Comparison of ENCODE assay signal across 15 mouse cellular contexts in the genomic region with DNA sequence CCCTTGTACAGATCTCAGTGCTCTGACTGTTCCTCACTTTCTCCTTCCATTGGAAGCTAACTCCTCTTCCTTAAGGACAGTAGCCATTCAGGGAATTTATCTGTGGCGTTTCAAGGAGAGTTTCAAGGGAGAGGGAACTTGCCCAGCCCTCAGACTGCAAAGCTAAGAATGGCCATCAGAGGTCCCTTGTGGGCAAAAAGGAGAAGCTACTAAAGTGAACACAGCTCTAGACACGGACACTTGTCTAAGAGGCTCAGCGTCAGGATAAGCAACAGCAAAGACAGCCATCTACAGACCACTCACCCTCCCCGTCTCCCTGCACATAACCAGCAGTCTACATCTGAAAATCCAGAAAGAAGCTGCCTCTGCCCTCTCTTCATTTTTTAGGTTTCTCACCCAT. TPM values are rescaled to one million over a fixed set of nuclear protein-coding genes. Genes with fewer than 3 reads are reported as not detected.
DNase-seq lines count a peak whose midpoint lies in the region; ATAC-seq and TF ChIP-seq lines count a peak whose summit lies in the region.
"Had no signal": no experiment of that assay in that cellular context is flagged by ENCODE, and none has a peak within 500 bp of the region (broad histone marks: within the 10 kb centered on the region; RNA-seq: fewer than 3 reads in every experiment).

No protein-coding gene starts in this region.

- no peaks in the 10 kb centered on the region for H3K4me1 ChIP-seq in heart, adult 2 months (ENCODE audit: control insufficient read depth, insufficient read depth, low read length)
- H3K4me1 ChIP-seq in midbrain, postnatal 0 days (ENCODE audit: insufficient read depth, low read length), result no peaks in the 10 kb centered on the region
- H3K4me1 ChIP-seq in midbrain, embryonic 13.5 days (replicated peaks), result no peaks in the 10 kb centered on the region
- H3K4me1 ChIP-seq: forebrain, embryonic 15.5 days; liver, embryonic 13.5 days; midbrain, embryonic 10.5 days; stomach, embryonic 15.5 days had no signal

- H3K9me3 ChIP-seq in midbrain, postnatal 0 days (ENCODE audit: low read length), result no peaks in the 10 kb centered on the region
- no peaks in the 10 kb centered on the region for H3K9me3 ChIP-seq in midbrain, embryonic 13.5 days
- H3K9me3 ChIP-seq: forebrain, embryonic 15.5 days; liver, embryonic 13.5 days; midbrain, embryonic 10.5 days; stomach, embryonic 15.5 days had no signal

- WGBS in heart, adult 2 months, result 29% methylated on average over 4 of the region's 4 CpGs
- WGBS in midbrain, postnatal 0 days, result 42% methylated on average over 4 of the region's 4 CpGs
- WGBS in midbrain, embryonic 13.5 days, result 38% methylated on average over 4 of the region's 4 CpGs

- H3K4me3 ChIP-seq in heart, adult 2 months, result no peak overlapping the region
- no peak overlapping the region for H3K4me3 ChIP-seq in midbrain, postnatal 0 days (ENCODE audit: low read depth, low read length)
- H3K4me3 ChIP-seq in midbrain, embryonic 13.5 days (replicated peaks), result no peak overlapping the region
- H3K4me3 ChIP-seq: forebrain, embryonic 15.5 days; liver, embryonic 13.5 days; midbrain, embryonic 10.5 days; stomach, embryonic 15.5 days had no signal

- TF ChIP-seq POLR2A in heart, adult 2 months (IDR thresholded peaks at IDR 0.05; ENCODE audit: insufficient read depth, low read depth, low read length), result no peak

- H3K36me3 ChIP-seq in heart, adult 2 months (ENCODE audit: control insufficient read depth, insufficient read depth, low read length), result no peaks in the 10 kb centered on the region
- H3K36me3 ChIP-seq in midbrain, postnatal 0 days (ENCODE audit: insufficient read depth, low read length), result no peaks in the 10 kb centered on the region
- H3K36me3 ChIP-seq in midbrain, embryonic 13.5 days, result no peaks in the 10 kb centered on the region
- H3K36me3 ChIP-seq: forebrain, embryonic 15.5 days; liver, embryonic 13.5 days; midbrain, embryonic 10.5 days; stomach, embryonic 15.5 days had no signal

- DNase-seq in heart, adult 2 months, result no peak
- no peak for DNase-seq in heart, postnatal 10 days
- DNase-seq in midbrain, postnatal 0 days (ENCODE audit: low spot score), result peak; percentile 20
- peak; percentile 4 for DNase-seq in WW6 (ENCODE audit: low read depth, low spot score)
- DNase-seq in adrenal gland, postnatal 4 days (ENCODE audit: low spot score in 2 of 2), result no peak
- no peak for DNase-seq in urinary bladder, postnatal 4 days (ENCODE audit: low spot score in 2 of 2)
- DNase-seq: liver, embryonic 13.5 days had no signal

- no peak overlapping the region for H3K9ac ChIP-seq in heart, adult 2 months (ENCODE audit: low read depth, low read length)
- no peak overlapping the region for H3K9ac ChIP-seq in midbrain, postnatal 0 days (replicated peaks; ENCODE audit: low read length, poor library complexity, severe bottlenecking)
- H3K9ac ChIP-seq in midbrain, embryonic 13.5 days (replicated peaks), result no peak overlapping the region
- H3K9ac ChIP-seq: forebrain, embryonic 15.5 days; liver, embryonic 13.5 days; stomach, embryonic 15.5 days had no signal

- TF ChIP-seq EP300 in heart, adult 2 months (IDR thresholded peaks at IDR 0.05; ENCODE audit: insufficient read depth, low read depth, low read length), result no peak

- no peak overlapping the region for H3K4me2 ChIP-seq in midbrain, postnatal 0 days (ENCODE audit: low read depth, low read length, poor library complexity, severe bottlenecking)
- no peak overlapping the region for H3K4me2 ChIP-seq in midbrain, embryonic 13.5 days (replicated peaks)
- H3K4me2 ChIP-seq: forebrain, embryonic 15.5 days; liver, embryonic 13.5 days; stomach, embryonic 15.5 days had no signal

- no peaks in the 10 kb centered on the region for H3K27me3 ChIP-seq in heart, adult 2 months (ENCODE audit: control insufficient read depth, insufficient read depth, low read length)
- no peaks in the 10 kb centered on the region for H3K27me3 ChIP-seq in midbrain, postnatal 0 days (ENCODE audit: insufficient read depth, low read length)
- H3K27me3 ChIP-seq in midbrain, embryonic 13.5 days, result no peaks in the 10 kb centered on the region
- H3K27me3 ChIP-seq: forebrain, embryonic 15.5 days; liver, embryonic 13.5 days; stomach, embryonic 15.5 days had no signal

- H3K79me2 ChIP-seq in heart, adult 2 months (replicated peaks; ENCODE audit: control insufficient read depth, insufficient read depth, low read length), result no peaks in the 10 kb centered on the region

- intact Hi-C loops in heart, adult 2 months (cut with DNase I), result no loop called here
- intact Hi-C loops in heart, postnatal 10 days (cut with DNase I), result no loop called here

- peak; percentile 13; the same call in 1 of the 2 replicates for TF ChIP-seq CTCF in heart, adult 2 months (IDR thresholded peaks at IDR 0.05)
- TF ChIP-seq CTCF in midbrain, postnatal 0 days (IDR thresholded peaks at IDR 0.05), result peak; percentile 43

- no peak for ATAC-seq in midbrain, postnatal 0 days (ENCODE audit: low FRiP score)
- ATAC-seq in midbrain, embryonic 13.5 days, result no peak
- ATAC-seq in neutrophil, adult 5-6 weeks (ENCODE audit: extremely low read depth, insufficient number of reproducible peaks, low FRiP score, poor library complexity, severe bottlenecking), result peak; percentile 64
- ATAC-seq: forebrain, embryonic 15.5 days had no signal

- H3K27ac ChIP-seq in heart, adult 2 months, result no peak overlapping the region
- H3K27ac ChIP-seq in midbrain, postnatal 0 days (ENCODE audit: low read depth, low read length), result no peak overlapping the region
- H3K27ac ChIP-seq in midbrain, embryonic 13.5 days, result no peak overlapping the region
- H3K27ac ChIP-seq: forebrain, embryonic 15.5 days; liver, embryonic 13.5 days; midbrain, embryonic 10.5 days; stomach, embryonic 15.5 days had no signal

RNA-seq across cellular contexts. Expression of a gene that starts 4.9 kb away (rescaled TPM):
- not detected for total RNA-seq in heart, adult 2 months (2021)
- not detected in 2 replicates for polyA plus RNA-seq in heart, adult 2 months (2012; rRNA removed)
- total RNA-seq in heart, postnatal 10 days (2021), result not detected
- not detected in 2 replicates for total RNA-seq in midbrain, postnatal 0 days (2014; rRNA removed)
- polyA plus RNA-seq in midbrain, postnatal 0 days (2015; fragmentation: Nextera tagmentation; extraction: Ambion mirVana), result 0.27 and 0.42 TPM in 2 replicates
- 0.12 and 0.16 TPM in 2 replicates for polyA plus RNA-seq in midbrain, embryonic 13.5 days (2015; fragmentation: Nextera tagmentation; extraction: Ambion mirVana)
- total RNA-seq in neutrophil, adult 5-6 weeks (2017), result 0.47 and 0.74 TPM in 2 replicates
- not detected for total RNA-seq in adrenal gland, postnatal 4 days (2021)
- total RNA-seq: gastrocnemius, postnatal 4 days; left cerebral cortex, postnatal 14 days had no signal
- polyA plus RNA-seq: large intestine, adult 2 months had no signal

RNA-seq across cellular contexts. Expression of a gene that starts 53.0 kb away (rescaled TPM):
- total RNA-seq in heart, adult 2 months (2021), result 1 to 10 TPM; 8.4 to 9.4 TPM
- polyA plus RNA-seq in heart, adult 2 months (2012; rRNA removed), result 4.2 and 9.8 TPM in 2 replicates
- total RNA-seq in heart, postnatal 10 days (2021), result 10 to 100 TPM; 30.9 to 31.9 TPM
- 25.9 and 26.1 TPM in 2 replicates for total RNA-seq in midbrain, postnatal 0 days (2014; rRNA removed)
- polyA plus RNA-seq in midbrain, postnatal 0 days (2015; fragmentation: Nextera tagmentation; extraction: Ambion mirVana), result 13.4 and 15.5 TPM in 2 replicates
- polyA plus RNA-seq in midbrain, embryonic 13.5 days (2015; fragmentation: Nextera tagmentation; extraction: Ambion mirVana), result 6.3 and 7.0 TPM in 2 replicates
- total RNA-seq in neutrophil, adult 5-6 weeks (2017), result 32.3 and 35.3 TPM in 2 replicates
- 10 to 100 TPM; 15.3 to 19.9 TPM for total RNA-seq in adrenal gland, postnatal 4 days (2021)

Comparison
In these comparisons a context has a peak if more than half of its experiments do, and no peak if none do; other contexts are left out.
1. DNase-seq: peak in midbrain, postnatal 0 days (single experiment) and WW6 (single experiment); none in heart, adult 2 months (0 of 2), heart, postnatal 10 days (0 of 2), adrenal gland, postnatal 4 days (0 of 2) and urinary bladder, postnatal 4 days (0 of 2).